Mouse (Mus musculus): ENCODE data around the gene Mup19.
"Not testable (repeated sequence)": the region's sequence is repeated elsewhere in the genome, so short reads cannot be mapped to it uniquely, and the experiment has no call there.

The Mup19 gene

GRCm38 (mm10) chr4:61782169-61782568, at the start of gene Mup19:
Mup19 (minus strand) TSS chr4:61782269.
- H3K9me3 ChIP-seq (ENCODE audit: low read length); H3K4me1 ChIP-seq (replicated peaks; ENCODE audit: low read depth, low read length); H3K4me3 ChIP-seq (replicated peaks; ENCODE audit: low read length); H3K27me3 ChIP-seq (ENCODE audit: insufficient read depth, low read length); H3K36me3 ChIP-seq (ENCODE audit: insufficient read depth, low read length): not testable (repeated sequence)

- Histone ChIP-seq H3K36me3 (ENCODE audit: insufficient read depth, low read length) (no peaks in the 10 kb centered on the region), H3K9me3 (ENCODE audit: low read length) (peaks cover 74% of the 10 kb centered on the region), H3K27me3 (ENCODE audit: insufficient read depth, low read length) (no peaks in the 10 kb centered on the region), H3K4me1 (replicated peaks; ENCODE audit: low read depth, low read length) (no peaks in the 10 kb centered on the region), H3K4me3 (replicated peaks; ENCODE audit: low read length) (no peak overlapping the region)
- TF ChIP-seq NANOG (IDR thresholded peaks at IDR 0.05; ENCODE audit: borderline replicate concordance, low read length) (no peak), POU5F1 (IDR thresholded peaks at IDR 0.05; ENCODE audit: borderline replicate concordance, low read length) (no peak)
These were observed 47.1 kb upstream of the Mup19 start for GRCm38 (mm10) chr4:61829211-61829610.

DNA sequence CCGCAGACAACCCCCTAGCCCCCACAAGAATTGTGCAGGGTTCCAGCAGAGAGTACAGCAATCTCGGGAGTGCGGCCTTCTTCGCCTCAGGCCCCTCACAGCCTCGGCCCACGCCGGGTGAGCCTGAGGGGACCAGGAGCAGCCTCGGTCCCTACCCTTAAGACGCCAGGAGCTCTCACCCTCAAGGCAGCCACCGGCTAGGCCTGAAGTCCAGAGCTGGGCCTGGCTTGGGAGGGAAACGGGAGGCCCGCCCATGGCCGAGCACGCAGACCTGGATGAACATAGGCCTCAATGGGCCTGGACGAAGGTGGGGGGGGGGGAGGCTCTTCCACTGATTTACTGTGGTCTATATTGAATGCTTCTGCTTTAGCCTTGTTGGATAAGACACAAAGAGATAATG, 41.1 kb upstream of the Mup19 start:
- Histone ChIP-seq H3K27me3 (ENCODE audit: insufficient read depth, low read length) (no peaks in the 10 kb centered on the region), H3K4me3 (replicated peaks; ENCODE audit: low read length) (no peak overlapping the region), H3K4me1 (replicated peaks; ENCODE audit: low read depth, low read length) (no peaks in the 10 kb centered on the region), H3K36me3 (ENCODE audit: insufficient read depth, low read length) (no peaks in the 10 kb centered on the region; the same call in 1 of the 2 replicates), H3K9me3 (ENCODE audit: low read length) (peaks cover 69% of the 10 kb centered on the region)
- TF ChIP-seq CTCF (conservative IDR thresholded peaks at IDR 0.05; ENCODE audit: low read length) = no peak
- no peak for TF ChIP-seq NANOG (IDR thresholded peaks at IDR 0.05; ENCODE audit: borderline replicate concordance, low read length)
- no peak for TF ChIP-seq POU5F1 (IDR thresholded peaks at IDR 0.05; ENCODE audit: borderline replicate concordance, low read length)

DNA sequence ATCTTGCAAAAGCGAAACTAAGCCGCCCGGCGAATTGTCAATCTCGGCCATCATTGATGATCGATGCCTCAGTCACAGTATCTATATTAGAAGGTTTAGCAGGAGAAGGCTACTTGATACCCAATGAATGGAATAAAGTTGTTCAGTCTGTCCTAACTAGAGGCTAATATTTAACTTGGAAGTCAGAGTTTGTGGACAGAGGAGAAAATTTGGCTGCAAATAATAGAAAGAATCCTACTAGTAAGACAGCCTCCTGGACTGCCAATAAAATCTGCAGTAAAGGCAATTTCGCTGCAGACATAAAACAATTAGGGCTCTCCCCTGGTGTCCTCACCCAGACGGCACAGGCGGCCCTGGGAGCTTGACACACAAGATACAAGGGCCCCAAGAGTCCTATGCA, 40.5 kb upstream of the Mup19 start:
- peaks cover 65% of the 10 kb centered on the region for H3K9me3 ChIP-seq (ENCODE audit: low read length)
- not testable (repeated sequence) for H3K4me3 ChIP-seq (replicated peaks; ENCODE audit: low read length); H3K4me1 ChIP-seq (replicated peaks; ENCODE audit: low read depth, low read length); H3K27me3 ChIP-seq (ENCODE audit: insufficient read depth, low read length); H3K36me3 ChIP-seq (ENCODE audit: insufficient read depth, low read length)

GRCm38 (mm10) chr4:61815602-61816001, 33.5 kb upstream of the Mup19 start:
- Histone ChIP-seq H3K27me3 (ENCODE audit: insufficient read depth, low read length) (no peaks in the 10 kb centered on the region), H3K9me3 (ENCODE audit: low read length) (peaks cover 2% of the 10 kb centered on the region), H3K4me3 (replicated peaks; ENCODE audit: low read length) (no peak overlapping the region), H3K36me3 (ENCODE audit: insufficient read depth, low read length) (no peaks in the 10 kb centered on the region), H3K4me1 (replicated peaks; ENCODE audit: low read depth, low read length) (no peaks in the 10 kb centered on the region)
- no peak for TF ChIP-seq NANOG (IDR thresholded peaks at IDR 0.05; ENCODE audit: borderline replicate concordance, low read length)
- TF ChIP-seq CTCF (conservative IDR thresholded peaks at IDR 0.05; ENCODE audit: low read length) = no peak
- TF ChIP-seq POU5F1 (IDR thresholded peaks at IDR 0.05; ENCODE audit: borderline replicate concordance, low read length) = no peak

GRCm38 (mm10) chr4:61813435-61813834, 31.4 kb upstream of the Mup19 start:
- TF ChIP-seq CTCF (conservative IDR thresholded peaks at IDR 0.05; ENCODE audit: low read length) = no peak
- no peaks in the 10 kb centered on the region for H3K4me1 ChIP-seq (replicated peaks; ENCODE audit: low read depth, low read length)
- H3K4me3 ChIP-seq (replicated peaks; ENCODE audit: low read length) = no peak overlapping the region
- H3K36me3 ChIP-seq (ENCODE audit: insufficient read depth, low read length) = no peaks in the 10 kb centered on the region
- H3K9me3 ChIP-seq (ENCODE audit: low read length) = peaks cover 4% of the 10 kb centered on the region; the same call in 1 of the 2 replicates
- no peaks in the 10 kb centered on the region for H3K27me3 ChIP-seq (ENCODE audit: insufficient read depth, low read length)

GRCm38 (mm10) chr4:61811193-61811592, 29.1 kb upstream of the Mup19 start:
- H3K27me3 ChIP-seq (ENCODE audit: insufficient read depth, low read length); H3K36me3 ChIP-seq (ENCODE audit: insufficient read depth, low read length); H3K9me3 ChIP-seq (ENCODE audit: low read length); H3K4me3 ChIP-seq (replicated peaks; ENCODE audit: low read length); H3K4me1 ChIP-seq (replicated peaks; ENCODE audit: low read depth, low read length): not testable (repeated sequence)
- peak; percentile 87 for TF ChIP-seq CTCF (conservative IDR thresholded peaks at IDR 0.05; ENCODE audit: low read length)

- H3K36me3 ChIP-seq (ENCODE audit: insufficient read depth, low read length); H3K4me1 ChIP-seq (replicated peaks; ENCODE audit: low read depth, low read length); H3K27me3 ChIP-seq (ENCODE audit: insufficient read depth, low read length); H3K9me3 ChIP-seq (ENCODE audit: low read length); H3K4me3 ChIP-seq (replicated peaks; ENCODE audit: low read length): not testable (repeated sequence)
These were observed 26.9 kb upstream of the Mup19 start for GRCm38 (mm10) chr4:61808926-61809325.

GRCm38 (mm10) chr4:61789699-61790098, 7.6 kb upstream of the Mup19 start:
- not testable (repeated sequence) for H3K4me1 ChIP-seq (replicated peaks; ENCODE audit: low read depth, low read length)

DNA sequence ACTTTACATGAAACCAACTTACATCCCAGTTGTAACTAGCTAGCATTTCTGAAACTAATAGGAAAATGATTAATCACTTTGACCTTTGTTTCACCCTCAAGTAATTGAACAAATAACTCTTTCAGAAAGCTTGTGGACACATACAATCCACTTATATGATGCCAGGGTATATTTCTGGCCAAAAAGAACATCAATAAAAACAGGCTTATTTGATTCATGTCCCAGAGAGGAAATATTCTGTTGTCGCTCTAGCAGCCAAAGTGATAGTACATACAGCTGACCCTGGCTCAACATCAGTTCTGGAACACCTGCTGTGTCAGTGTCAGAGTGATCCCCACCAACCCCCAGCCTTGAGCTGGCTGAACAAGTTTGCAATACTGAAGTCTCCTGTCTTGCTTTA, 2.2 kb upstream of the Mup19 start:
- not testable (repeated sequence) for H3K36me3 ChIP-seq (ENCODE audit: insufficient read depth, low read length); H3K4me1 ChIP-seq (replicated peaks; ENCODE audit: low read depth, low read length); H3K4me3 ChIP-seq (replicated peaks; ENCODE audit: low read length); H3K27me3 ChIP-seq (ENCODE audit: insufficient read depth, low read length); H3K9me3 ChIP-seq (ENCODE audit: low read length)

More at GRCm38 (mm10) chr4:61789699-61790098, 7.6 kb upstream of the Mup19 start:
- H3K36me3 ChIP-seq (ENCODE audit: insufficient read depth, low read length); H3K27me3 ChIP-seq (ENCODE audit: insufficient read depth, low read length); H3K4me3 ChIP-seq (replicated peaks; ENCODE audit: low read length); H3K9me3 ChIP-seq (ENCODE audit: low read length): not testable (repeated sequence)

All from E14TG2a.4 (cell line).